Mouse (Mus musculus): ENCODE results near the gene Prkg1.

GRCm38 (mm10) chr19:31342150-31342549 is 422.7 kb downstream of the Prkg1 start:
- no peak for TF ChIP-seq POLR2A (IDR thresholded peaks at IDR 0.05; ENCODE audit: control insufficient read depth in 1 of 2, insufficient read depth in 1 of 2, low read depth in 1 of 2, low read length in 2 of 2, poor library complexity in 1 of 2)
- TF ChIP-seq ZMIZ1 (IDR thresholded peaks at IDR 0.05; ENCODE audit: low read depth, low read length): no peak
- TF ChIP-seq MYC (IDR thresholded peaks at IDR 0.05; ENCODE audit: low read depth, low read length): no peak
- peak; percentile 50 to 67 (median 62) for TF ChIP-seq CTCF (IDR thresholded peaks at IDR 0.05 in 2 of 3, conservative IDR thresholded peaks at IDR 0.05 in 1 of 3; ENCODE audit: control insufficient read depth in 1 of 3, insufficient read depth in 1 of 3, low read depth in 2 of 3, low read length in 3 of 3, poor library complexity in 1 of 3, severe bottlenecking in 1 of 3)
- no peak for TF ChIP-seq RCOR1 (IDR thresholded peaks at IDR 0.05; ENCODE audit: low read depth, low read length)
- TF ChIP-seq USF2 (IDR thresholded peaks at IDR 0.05; ENCODE audit: borderline replicate concordance in 1 of 2, insufficient read depth in 1 of 2, low read depth in 1 of 2, low read length in 2 of 2): no peak
- TF ChIP-seq TCF12 (IDR thresholded peaks at IDR 0.05; ENCODE audit: low read depth, low read length): no peak

All from MEL (cell line).